Comparison of ENCODE assay signal across 9 mouse cellular contexts in the genomic region with DNA sequence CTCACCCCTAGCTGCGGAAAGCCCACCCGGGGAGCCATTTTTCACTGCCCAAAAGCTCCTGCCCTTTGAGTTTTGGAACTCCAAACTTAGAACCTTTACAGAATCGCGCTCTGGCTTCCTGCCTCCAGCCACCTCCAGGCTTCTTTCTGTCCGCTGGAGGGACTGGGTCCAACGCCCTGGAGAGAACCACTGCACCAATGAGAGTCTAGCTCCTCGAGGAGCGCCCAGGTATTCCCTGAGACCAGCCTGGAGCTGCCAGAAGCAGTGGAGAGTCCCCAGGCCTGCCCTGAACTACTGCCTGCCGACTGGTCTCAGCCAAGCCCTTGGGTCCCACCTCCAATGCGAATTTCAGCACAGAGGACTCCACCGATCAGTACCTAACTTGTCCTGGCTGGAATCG. TPM values are rescaled to one million over a fixed set of nuclear protein-coding genes. Genes with fewer than 3 reads are reported as not detected.
DNase-seq lines count a peak whose midpoint lies in the region; ATAC-seq and TF ChIP-seq lines count a peak whose summit lies in the region.
"Had no signal": no experiment of that assay in that cellular context is flagged by ENCODE, and none has a peak within 500 bp of the region (broad histone marks: within the 10 kb centered on the region; RNA-seq: fewer than 3 reads in every experiment).

No protein-coding gene starts in this region.

- H3K27ac ChIP-seq in lung, embryonic 15.5 days: no peak overlapping the region
- 0 out of 2 replicates have a peak overlapping the region, but pooled peaks have one; percentile 13 for H3K27ac ChIP-seq in hindbrain, embryonic 13.5 days
- no peak overlapping the region for H3K27ac ChIP-seq in limb, embryonic 14.5 days (replicated peaks; ENCODE audit: low read depth, low read length)
- no peak overlapping the region for H3K27ac ChIP-seq in stomach, embryonic 15.5 days

- peaks cover 78% of the 10 kb centered on the region for H3K27me3 ChIP-seq in lung, embryonic 15.5 days
- H3K27me3 ChIP-seq in hindbrain, embryonic 13.5 days: peaks cover 40% of the 10 kb centered on the region
- peaks cover 24% of the 10 kb centered on the region for H3K27me3 ChIP-seq in limb, embryonic 14.5 days (ENCODE audit: control insufficient read depth, insufficient read depth, low read length)
- 0 out of 2 replicates have a peak, but pooled peaks cover 6% of the 10 kb centered on the region for H3K27me3 ChIP-seq in stomach, embryonic 15.5 days (replicated peaks)

- WGBS in lung, embryonic 15.5 days: 8% methylated on average over 12 of the region's 12 CpGs
- WGBS in hindbrain, embryonic 13.5 days: 8% methylated on average over 12 of the region's 12 CpGs
- WGBS in limb, embryonic 14.5 days: 7% methylated on average over 12 of the region's 12 CpGs
- WGBS in stomach, embryonic 15.5 days: 13% methylated on average over 12 of the region's 12 CpGs

- peak overlapping the region; percentile 73 for H3K4me3 ChIP-seq in lung, embryonic 15.5 days
- H3K4me3 ChIP-seq in hindbrain, embryonic 13.5 days: peak overlapping the region; percentile 77
- peak overlapping the region; percentile 88 for H3K4me3 ChIP-seq in limb, embryonic 14.5 days (replicated peaks; ENCODE audit: low read length)
- H3K4me3 ChIP-seq in stomach, embryonic 15.5 days (replicated peaks): peak overlapping the region; percentile 78

- H3K4me1 ChIP-seq in lung, embryonic 15.5 days: peaks cover 22% of the 10 kb centered on the region
- H3K4me1 ChIP-seq in hindbrain, embryonic 13.5 days (replicated peaks): peaks cover 42% of the 10 kb centered on the region
- peaks cover 10% of the 10 kb centered on the region for H3K4me1 ChIP-seq in limb, embryonic 14.5 days (ENCODE audit: control insufficient read depth, insufficient read depth, low read length)
- peaks cover 11% of the 10 kb centered on the region; the same call in 1 of the 2 replicates for H3K4me1 ChIP-seq in stomach, embryonic 15.5 days

- no peak for DNase-seq in lung, postnatal 14 days
- DNase-seq in limb, embryonic 14.5 days (ENCODE audit: low spot score): no peak
- DNase-seq in cerebellum, adult 18-20 months: no peak
- DNase-seq in lung, postnatal 36 days: no peak

- no peaks in the 10 kb centered on the region for H3K9me3 ChIP-seq in lung, embryonic 15.5 days
- no peaks in the 10 kb centered on the region for H3K9me3 ChIP-seq in hindbrain, embryonic 13.5 days
- no peaks in the 10 kb centered on the region for H3K9me3 ChIP-seq in limb, embryonic 14.5 days (ENCODE audit: control insufficient read depth, low read length)
- H3K9me3 ChIP-seq in stomach, embryonic 15.5 days: no peaks in the 10 kb centered on the region

- no peak overlapping the region for H3K9ac ChIP-seq in lung, embryonic 15.5 days
- H3K9ac ChIP-seq in hindbrain, embryonic 13.5 days: peak overlapping the region; percentile 80; the same call in 1 of the 2 replicates
- H3K9ac ChIP-seq in limb, embryonic 14.5 days (ENCODE audit: low read depth, low read length, severe bottlenecking): peak overlapping the region; percentile 84; the same call in 1 of the 2 replicates
- no peak overlapping the region; the same call in 1 of the 2 replicates for H3K9ac ChIP-seq in stomach, embryonic 15.5 days

- TF ChIP-seq POLR2A in limb, embryonic 14.5 days (IDR thresholded peaks at IDR 0.05; ENCODE audit: borderline replicate concordance, extremely low read depth, insufficient read depth, insufficient read length): no peak

- no peak for ATAC-seq in lung, embryonic 15.5 days (ENCODE audit: borderline replicate concordance, extremely low read depth, low FRiP score, low TSS enrichment)
- no peak for ATAC-seq in hindbrain, embryonic 13.5 days (ENCODE audit: low FRiP score)
- no peak for ATAC-seq in limb, embryonic 14.5 days (ENCODE audit: low FRiP score, low read depth)
- no peak for ATAC-seq in stomach, embryonic 15.5 days (ENCODE audit: insufficient read depth, low FRiP score, low read depth)
- no peak for ATAC-seq in megakaryocyte progenitor cell, adult 5-6 weeks (replicated peaks; ENCODE audit: poor library complexity)
- ATAC-seq: Patski had no signal

- no peaks in the 10 kb centered on the region for H3K36me3 ChIP-seq in lung, embryonic 15.5 days
- H3K36me3 ChIP-seq in hindbrain, embryonic 13.5 days: no peaks in the 10 kb centered on the region
- H3K36me3 ChIP-seq in limb, embryonic 14.5 days (ENCODE audit: control insufficient read depth, insufficient read depth, low read length): no peaks in the 10 kb centered on the region
- H3K36me3 ChIP-seq in stomach, embryonic 15.5 days: no peaks in the 10 kb centered on the region

- peak overlapping the region; percentile 96 for H3K4me2 ChIP-seq in lung, embryonic 15.5 days
- H3K4me2 ChIP-seq in hindbrain, embryonic 13.5 days: peak overlapping the region; percentile 91
- peak overlapping the region; percentile 89 for H3K4me2 ChIP-seq in limb, embryonic 14.5 days (replicated peaks; ENCODE audit: low read depth, low read length, severe bottlenecking)
- H3K4me2 ChIP-seq in stomach, embryonic 15.5 days: peak overlapping the region; percentile 88

RNA-seq across cellular contexts. Expression of a gene that starts 1.2 kb away (rescaled TPM):
- polyA plus RNA-seq in lung, embryonic 15.5 days (2015; fragmentation: Nextera tagmentation; extraction: Ambion mirVana): 5.1 and 5.7 TPM in 2 replicates
- 35.7 and 38.4 TPM in 2 replicates for polyA plus RNA-seq in hindbrain, embryonic 13.5 days (2015; fragmentation: Nextera tagmentation; extraction: Ambion mirVana)
- 38.0 and 47.6 TPM in 2 replicates for polyA plus RNA-seq in limb, embryonic 14.5 days (2012; rRNA removed)
- polyA plus RNA-seq in limb, embryonic 14.5 days (2014; fragmentation: Nextera tagmentation; extraction: Ambion mirVana): 48.1 and 51.5 TPM in 2 replicates
- polyA plus RNA-seq in stomach, embryonic 15.5 days (2015; fragmentation: Nextera tagmentation; extraction: Ambion mirVana): 14.6 and 16.0 TPM in 2 replicates
- not detected in 2 replicates for total RNA-seq in megakaryocyte progenitor cell, adult 5-6 weeks (2015)
- total RNA-seq in megakaryocyte progenitor cell, adult 5-6 weeks (2017): not detected in 2 replicates

Comparison
In these comparisons a context has a peak if more than half of its experiments do, and no peak if none do; other contexts are left out.
1. H3K9ac ChIP-seq: peak in hindbrain, embryonic 13.5 days (single experiment) and limb, embryonic 14.5 days (single experiment); none in lung, embryonic 15.5 days (single experiment) and stomach, embryonic 15.5 days (single experiment).
2. Peak in every context shown above with its lines, with median percentiles within 50 percentile points of each other: H3K4me2 ChIP-seq and H3K4me3 ChIP-seq.